Mouse (Mus musculus) brain, embryonic 18.5 days (tissue): ENCODE results near the gene Hey2.
A peak's percentile ranks its signal among the peaks of the same experiment; 100 is the strongest.

Experiments used
- DNase-seq: peaks from one replicate; pipeline ENCODE4 v3.0.0-alpha.2; 2012; ENCODE audit warnings: low read depth, low spot score

The Hey2 gene

DNA sequence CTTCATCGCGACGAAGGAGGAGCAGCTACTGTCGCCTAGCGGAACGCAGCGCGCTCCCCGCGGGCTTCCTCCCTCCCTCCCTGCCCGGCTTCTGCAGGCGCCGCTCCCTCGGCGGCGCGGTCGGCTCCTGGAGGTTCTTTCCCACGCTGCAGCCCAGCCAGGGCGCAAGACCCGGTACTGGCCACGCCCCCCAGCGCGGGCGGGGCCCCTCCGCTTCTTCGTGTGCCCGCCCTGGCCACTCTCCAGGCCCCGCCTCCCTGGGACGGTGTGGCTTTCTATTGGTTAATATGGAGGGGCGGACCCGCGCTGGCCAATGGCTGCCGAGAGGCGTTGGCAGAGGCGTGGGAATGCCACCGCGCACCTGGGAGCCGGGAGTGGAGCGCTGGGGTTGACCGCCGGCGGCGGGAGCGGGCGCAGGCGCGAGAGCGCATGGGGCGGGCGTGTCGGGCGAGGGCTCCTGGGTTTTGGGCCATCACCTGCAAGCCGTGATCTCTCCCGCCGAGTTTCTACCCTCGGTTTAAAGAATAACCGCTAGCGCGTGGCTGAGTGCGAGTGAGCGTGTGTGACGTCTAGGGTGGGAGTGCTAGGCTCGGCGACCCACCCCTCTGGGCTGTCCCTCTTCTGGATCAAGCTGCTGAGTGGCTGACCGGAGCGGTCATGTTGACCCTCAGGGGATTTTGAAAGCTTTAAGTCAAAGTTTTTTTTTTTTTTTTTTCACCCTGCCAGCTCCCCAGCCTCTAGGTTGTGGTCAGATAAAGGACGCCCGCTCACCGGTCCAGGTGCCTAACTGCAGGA, at the start of gene Hey2:
TSS of gene Hey2 (minus strand) at position 159 of the 795 bp plus-strand sequence.
- DNase-seq: peak; percentile 83

DNA sequence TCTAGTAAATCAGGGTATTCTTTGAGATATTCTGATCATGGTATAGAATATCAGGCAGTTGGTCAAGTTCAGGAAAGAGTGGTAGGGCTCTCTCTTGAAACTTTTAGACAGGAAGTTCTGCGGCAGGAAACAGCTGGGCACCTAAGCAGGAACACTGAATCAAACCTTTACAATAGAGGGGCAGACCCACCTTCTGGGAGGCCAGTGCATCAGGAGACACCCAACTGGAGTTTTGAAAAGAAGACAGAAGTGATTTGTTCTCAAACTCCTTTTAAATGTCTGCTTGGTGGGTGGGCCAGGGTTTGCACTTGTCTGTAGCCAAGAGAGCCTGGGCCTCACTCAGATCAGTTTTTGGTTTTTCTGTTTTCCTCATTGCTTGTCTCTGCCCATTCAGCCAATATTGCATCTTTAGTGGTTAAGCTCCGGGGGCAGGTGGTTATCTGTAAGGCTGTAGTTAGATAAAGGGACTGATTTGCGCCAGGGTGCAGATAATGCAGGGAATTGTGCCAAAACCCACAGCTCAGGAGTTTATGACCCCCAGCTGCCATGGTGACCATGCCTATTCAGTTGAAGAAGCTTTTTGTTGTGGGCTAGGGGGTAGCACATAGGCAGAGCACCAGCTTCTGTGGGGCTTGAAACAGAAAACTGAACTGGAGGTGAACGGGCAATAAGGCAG, 40.6 kb upstream of the Hey2 start:
- DNase-seq: no peak

DNA sequence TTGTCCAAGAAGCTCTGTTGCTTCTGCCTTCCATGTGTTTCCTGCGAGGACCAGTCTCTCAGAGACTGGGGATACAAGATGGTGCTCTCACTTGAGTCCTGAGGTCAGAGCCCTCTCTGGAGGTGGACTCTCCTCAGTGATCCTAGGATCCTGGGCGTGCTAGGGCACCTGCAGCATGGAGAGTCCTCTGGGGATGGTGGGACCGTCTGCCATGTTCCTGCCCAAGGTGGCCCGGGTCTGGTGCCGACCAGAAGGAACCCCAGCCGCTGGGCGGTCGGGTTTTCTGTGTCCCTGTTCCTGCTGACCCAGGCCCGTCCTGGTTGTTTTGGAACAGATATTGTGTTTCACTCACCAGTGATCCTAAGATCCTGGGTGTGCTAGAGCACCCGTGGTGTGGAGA, 38.5 kb upstream of the Hey2 start:
- DNase-seq: no peak

DNA sequence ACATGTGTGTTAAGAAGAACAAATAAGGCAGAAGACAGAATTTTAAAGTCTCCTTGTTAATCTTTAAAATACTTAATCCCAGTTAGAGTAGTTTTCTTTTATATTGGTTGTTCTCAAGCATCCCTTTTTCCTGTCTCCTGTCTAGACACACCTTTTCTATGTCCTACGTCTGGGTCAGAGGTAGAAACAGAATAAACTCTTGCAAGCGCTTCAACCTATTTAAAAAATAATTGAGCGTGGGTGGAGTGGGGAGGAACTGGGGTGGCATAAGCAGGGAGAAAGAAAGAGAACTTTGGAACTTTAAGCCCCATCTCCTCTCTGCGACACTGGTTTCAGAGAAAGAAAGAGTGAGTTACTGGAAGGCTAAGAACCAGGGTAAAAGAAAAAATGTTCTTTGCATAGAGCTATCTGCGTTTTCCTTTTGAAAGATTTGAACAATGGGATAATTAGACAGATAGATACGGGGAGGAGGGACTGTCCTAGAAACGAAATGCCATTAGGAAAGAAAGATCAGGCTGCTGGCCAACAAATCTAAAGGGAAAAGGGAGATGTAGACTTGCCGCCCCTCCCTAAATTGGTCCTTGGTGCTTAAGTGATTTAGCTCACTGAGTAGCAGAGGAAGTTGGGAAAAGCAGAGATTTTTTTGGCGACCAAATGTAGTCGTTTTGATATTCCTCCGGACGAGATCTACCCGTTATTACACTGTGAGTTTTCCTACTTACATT, 2.7 kb upstream of the Hey2 start:
- no peak for DNase-seq

DNA sequence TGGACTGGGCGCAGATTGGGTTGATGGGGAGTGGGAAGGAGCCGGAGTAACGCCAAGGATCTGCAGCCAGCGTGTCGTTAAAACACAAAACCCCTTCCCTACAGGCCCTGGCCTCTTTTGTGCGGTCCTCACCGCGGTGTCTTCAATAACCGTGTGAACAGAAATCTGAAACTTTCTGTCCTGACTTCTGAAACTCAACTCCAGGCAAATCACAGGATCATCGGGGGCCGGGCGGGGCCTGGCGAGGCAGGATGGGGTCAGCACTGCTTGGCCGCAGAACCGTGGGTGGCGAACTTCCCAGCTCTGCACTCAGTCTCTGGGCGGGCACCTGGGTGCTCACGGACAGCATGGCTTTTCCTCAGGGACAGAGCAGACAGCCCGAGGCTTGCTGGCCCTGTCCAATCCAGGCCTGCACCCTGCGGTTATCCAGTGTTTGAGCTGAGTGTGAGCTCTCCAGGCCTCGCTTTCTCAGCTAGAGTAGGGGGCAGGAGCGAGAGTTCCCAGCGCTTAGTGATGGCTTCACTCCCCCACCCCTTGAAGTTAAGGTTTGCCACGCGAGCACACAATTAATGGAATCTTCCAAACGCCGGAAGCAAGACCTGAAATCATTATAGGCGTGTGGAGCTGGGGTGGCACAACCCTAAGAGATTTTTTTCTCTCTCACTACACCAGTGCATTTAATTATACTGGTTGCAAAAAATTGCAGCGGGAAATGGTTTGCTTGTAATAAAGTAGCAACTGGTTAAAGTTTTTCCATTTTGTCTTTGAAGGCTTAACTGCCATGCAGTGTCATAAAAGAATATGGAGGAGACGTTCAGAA, 1.8 kb upstream of the Hey2 start:
- DNase-seq: no peak

DNA sequence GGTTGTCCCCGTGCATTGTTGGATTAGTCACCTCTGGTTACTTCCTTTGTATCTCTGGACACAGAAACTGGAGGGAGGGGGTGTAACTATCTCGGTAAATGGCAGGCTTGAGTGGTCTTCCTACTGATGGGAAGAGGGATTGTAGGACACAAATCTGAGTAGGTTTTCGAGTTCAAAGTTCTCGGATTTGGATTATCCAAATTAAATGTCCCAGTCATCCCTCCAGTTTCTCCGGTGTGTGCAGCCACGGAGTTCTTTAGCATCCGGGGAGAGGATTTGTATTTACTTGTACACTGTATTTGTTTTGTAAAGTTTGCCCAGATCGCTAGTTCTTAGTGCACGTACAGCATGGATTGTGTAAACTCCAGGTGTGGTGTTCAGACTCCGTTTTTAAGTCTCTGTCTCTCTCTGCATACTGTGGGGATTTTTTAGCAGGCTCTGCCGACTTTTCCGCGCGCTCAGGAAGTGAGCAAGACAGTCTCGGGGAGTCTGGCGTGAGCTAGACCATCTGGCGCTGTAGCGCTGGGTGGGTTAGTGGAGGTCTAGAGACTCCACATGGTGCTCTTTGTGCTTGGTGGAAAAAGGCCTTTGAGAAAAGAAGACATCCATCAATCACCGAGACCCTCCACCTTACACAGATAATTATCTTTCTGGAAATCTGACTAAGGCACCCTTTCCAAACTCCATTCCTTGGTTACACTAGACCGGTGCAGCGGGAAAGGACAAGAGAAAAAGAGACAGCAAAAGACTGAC, 1.0 kb upstream of the Hey2 start:
- no peak for DNase-seq

DNA sequence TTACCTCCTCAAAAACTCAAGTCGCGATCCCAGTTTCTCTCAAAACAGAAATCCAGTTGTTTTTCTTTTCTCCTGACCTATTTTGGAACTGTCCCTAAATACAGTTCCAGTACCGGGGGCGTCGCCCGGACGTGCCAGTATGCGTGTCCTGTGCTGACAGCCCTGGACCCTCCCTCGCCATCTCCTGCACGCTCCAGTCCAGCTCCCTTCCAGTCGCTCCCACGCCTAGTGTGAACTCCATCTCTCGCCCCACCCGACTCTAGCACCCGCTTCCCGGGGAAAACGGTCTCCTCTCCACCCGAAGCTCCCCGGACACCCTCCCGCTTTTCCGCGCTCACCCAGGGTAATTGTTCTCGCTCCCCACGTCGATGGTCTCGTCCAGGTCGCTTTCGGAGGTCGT, 373 bp downstream of the Hey2 start:
- no peak for DNase-seq

DNA sequence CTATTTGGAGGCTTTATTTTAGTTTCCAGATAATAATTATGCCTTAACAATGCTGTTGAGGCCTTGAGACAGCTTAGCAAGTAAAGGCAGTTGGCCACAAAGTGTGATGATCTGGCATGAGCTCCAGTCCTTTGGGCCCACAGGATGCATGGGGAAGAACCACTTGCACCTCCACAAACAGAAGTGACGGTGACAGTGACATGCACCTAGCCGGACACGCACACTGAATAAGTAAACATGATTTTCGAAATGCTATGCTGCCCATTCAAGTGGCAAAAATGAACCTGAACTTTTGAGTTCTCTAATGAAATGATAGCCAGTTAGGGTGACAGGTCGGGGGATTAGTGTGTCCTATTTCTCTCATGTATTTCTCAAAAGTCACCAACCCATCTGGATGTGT, 1.8 kb downstream of the Hey2 start:
- no peak for DNase-seq

DNA sequence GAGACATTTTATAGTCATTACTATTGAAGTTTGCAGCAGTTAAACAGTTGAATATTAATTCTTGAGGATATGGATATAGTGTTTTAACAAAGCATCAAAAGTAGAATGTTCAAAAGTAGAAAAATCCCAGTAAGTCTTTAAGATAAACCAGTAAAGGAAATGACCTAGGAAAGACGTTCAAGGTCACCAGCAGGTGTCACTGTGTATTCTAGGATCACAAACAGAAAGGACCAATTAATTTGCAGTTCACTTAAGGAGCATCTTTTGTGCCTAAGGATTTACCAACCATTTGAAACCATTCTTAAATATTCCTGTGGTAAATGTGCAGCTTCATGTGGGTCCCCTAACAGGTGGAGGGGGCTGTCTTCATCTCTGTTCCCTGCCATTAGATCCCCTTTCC, 4.4 kb downstream of the Hey2 start:
- DNase-seq: no peak

DNA sequence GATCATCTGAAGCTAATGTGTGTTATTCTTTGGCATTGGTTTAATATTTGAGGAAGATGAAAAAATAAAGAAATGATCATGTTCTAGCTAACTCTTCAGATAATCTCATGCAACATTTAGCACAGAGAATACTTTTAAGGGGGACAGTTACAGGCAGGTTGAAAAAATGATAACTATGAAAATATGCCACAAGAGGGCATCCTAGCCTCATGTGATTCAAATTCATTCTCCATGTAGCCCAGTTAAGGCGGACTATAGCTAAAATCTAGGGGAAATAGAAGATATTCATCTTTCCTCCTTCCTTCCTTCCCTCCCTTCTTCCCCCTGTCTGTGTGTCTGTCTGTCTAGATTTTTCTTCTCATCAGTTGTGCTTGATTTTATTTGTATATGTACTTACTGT, 17.6 kb downstream of the Hey2 start:
- DNase-seq: no peak

DNA sequence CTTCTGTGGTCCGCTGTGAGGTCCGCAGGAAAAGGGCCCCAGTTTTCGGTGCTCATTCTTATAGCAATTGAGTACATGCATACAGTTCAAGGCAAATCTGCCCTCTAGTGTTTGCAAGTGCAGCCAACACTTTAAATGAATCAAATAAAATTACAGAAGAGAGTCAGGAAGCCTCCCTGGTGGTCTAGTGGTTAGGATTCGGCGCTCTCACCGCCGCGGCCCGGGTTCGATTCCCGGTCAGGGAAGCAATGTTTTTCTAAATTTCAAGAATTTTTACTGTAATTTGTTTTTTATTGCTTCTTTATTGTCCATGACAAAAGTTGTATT, 31.7 kb downstream of the Hey2 start:
- peak; percentile 82 for DNase-seq

DNA sequence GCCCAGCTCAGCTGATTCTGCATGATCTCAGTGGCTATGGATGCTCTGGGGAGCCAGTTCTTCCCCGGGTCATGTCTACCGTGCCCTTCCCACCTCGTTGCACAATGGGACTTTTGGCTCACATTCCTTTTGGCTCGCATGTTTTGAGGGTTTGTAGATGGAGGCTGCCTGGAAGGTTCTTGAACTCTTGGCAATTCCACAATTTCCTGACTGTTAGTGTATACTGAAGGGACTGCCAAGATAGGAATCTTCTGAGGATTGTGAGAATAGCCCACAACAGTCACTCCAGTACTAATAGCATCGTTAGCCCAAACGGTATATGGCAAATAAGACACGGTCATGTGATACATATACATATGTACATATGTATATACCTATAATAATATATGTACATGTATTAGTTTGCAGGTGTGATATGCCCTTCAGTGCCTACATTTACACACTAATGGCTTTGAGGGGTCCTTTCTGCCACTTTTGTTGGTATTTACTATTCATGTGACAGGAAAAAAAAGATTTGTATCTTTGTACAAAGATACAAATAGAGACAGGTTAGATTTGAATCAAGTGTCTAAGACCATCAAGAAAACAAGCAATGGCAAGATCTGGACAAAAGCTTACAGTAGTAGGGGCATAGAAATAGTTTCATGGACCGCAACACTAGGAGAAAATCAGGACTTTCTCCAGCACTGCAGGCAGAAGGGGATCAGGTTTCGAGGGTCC, 32.2 kb downstream of the Hey2 start:
- DNase-seq: no peak

DNA sequence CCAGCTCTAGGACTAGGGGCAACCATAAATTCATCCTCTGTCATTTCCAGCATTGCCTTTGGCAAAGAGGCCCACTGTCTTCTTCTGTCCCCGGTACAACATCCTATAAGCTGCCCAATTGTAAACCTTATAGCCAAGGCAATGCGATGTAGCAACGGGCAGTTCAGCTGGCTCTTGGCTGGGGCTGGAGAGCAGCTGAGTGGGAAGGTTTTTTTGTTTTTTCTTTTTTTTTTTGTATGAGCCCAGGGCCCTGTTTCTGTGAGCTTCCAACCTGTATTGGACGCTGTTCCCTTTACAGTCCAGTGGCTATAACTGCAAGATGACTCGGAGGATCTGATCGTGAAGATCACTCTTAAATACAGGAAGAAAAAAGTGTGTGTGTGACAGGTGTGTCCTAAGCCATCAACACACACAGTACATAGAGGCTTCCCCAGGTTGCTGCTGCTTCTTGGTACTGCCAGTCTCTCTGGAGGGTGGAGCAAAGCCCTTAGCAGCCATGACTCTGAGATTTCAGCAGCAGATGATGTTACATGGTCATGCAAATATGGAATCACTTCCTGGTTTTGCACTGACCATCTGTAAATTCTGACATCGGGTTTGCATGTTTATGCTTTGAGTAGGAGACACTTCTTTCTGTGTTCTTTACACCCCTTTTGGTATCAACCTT, 38.9 kb downstream of the Hey2 start:
- DNase-seq: no peak

DNA sequence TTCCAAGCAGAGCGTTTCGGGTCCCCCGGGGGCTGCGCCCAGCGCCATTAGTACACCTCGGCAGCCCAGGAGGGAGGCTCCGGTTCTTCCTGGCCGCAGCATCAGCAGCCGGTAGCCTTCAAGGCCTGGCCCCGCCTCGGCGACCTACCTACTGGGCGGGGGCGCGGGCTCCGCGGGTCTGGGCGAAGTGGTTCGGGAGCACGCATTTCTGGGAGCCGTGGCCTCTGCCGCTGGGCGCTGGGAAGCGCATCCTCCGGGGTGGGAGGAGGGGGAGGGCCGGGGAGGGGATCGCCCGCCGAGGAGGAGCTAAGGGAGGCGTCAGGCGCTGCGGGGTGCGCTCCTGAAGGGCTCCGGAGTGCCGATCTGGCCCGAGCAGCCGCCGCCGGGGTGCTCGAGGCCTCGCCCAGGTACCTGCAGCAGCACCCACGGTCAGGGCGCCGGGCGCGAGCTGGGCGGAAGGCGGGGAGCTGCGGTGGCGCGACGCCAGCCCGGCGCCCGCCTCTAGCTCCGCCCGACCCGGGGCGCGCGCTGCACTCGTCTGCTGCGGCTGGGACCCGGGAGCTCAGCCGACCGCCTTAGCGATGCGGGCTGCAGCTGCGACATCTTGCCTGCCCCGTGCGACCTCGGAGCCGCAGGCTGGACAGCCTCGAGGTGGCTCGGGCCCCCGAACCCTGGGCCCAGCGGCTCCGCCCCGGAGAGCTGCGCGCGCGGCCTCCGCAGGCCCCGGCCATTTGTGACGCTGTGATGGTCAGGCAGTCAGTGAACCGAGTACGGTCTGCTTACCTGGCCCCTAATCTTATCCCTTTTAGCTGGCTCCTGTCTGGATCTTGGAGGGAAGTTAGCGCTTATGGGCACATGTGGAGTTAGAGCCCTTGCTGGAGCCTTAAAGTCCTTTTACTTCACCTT, 39.7 kb downstream of the Hey2 start, which contains the start of gene Ncoa7:
TSS of gene Ncoa7 (minus strand) at position 646 of the 906 bp plus-strand sequence.
- peak; percentile 52 for DNase-seq

DNA sequence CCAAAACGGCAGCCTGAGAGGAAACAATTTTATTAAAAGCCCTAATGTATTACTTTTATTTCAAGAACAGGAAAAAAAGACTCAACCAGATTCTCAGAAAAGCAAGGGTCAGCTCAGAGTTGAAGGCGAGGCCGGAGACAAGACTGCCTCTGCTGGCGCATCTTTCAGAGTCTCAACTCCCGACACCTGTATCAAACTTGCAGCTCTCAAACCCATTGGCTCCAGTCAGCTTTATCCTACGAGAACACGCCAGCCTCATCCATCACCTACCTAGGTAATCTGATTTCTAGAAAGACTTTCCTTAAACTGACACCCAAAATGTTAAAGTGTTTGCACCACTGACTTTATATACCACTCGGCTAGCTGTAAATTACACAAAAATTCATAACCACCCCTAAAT, 40.6 kb downstream of the Hey2 start:
- no peak for DNase-seq

DNA sequence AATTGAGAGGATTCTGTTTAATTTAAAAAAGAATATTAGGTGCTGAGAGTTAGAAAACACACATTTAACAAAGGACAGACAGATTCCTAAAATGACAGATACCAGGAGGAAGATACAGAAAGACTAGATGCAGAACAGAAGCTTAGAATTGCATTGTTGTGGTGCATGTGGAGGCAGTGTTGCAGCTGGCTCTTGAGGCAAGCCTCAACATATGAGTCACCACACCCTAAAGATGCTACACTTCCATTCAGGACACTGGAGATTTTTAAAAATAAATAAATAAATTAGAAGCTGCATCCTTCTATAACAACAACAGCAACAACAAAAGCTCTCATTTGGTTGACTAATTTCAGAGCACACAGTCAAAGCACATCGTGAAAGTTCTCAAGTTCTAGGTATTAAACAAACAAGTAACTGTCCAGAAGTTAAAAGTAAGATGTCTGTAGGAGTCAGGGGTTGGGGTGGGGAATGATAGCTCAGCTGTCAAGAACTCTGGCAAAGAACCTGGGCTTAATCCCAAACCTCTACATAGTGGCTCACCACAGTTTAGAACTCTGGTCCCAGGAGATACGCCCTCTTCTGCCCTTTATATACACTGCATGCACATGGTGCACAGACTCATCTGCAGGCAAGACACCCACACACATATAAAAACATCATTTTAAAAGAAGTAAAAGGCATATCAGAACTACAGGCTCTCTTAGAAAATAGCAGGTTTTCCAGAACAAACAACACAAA, 42.7 kb downstream of the Hey2 start:
- DNase-seq: no peak

DNA sequence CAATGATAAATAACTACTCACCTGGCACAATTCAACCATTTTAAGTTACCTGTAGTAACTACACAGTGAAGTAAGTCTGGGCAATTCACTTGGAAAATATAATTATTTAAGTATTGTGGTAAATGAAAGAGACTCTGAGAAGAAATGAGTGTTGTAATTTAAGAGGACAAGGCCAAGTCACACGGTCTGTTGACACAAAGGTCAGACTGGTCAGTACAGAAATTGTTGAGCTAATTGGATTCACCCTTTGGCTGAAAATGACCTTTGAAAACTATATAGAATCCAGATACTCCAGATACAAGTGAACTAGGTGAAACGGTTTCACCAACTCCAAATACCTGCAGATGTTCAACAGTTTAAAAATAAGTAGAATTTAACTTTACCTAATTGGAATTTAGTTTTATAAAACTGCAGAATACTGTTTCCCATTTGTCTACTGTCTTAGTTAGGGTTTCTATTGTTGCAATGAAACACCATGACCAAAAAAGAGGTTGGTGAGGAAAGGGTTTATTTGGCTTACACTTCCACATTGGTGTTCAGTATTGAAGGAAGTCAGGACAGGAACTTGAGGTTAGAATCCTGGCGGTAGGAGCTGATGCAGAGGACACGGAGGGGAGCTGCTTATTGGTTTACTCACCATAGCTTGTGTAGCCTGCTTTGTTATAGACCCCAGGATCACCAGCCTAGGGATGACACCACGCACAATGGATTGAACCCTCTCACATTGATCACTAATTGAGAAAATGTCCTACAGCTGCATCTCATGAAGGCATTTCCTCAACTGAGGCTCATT, 45.9 kb downstream of the Hey2 start:
- DNase-seq: no peak
